Mouse (Mus musculus) liver, embryonic 14.5 days (tissue): ENCODE measurements at regions not wholly inside any gene's neighbourhood (a gene's known extent, or its start where the extent isn't known, plus 50 kb on each side); places are given as distances from the start of the nearest gene placed in this dataset.

ENCODE experiments used
- ATAC-seq: fragments of 200-750 bp; cut with Nextera tagmentation; 2 replicates; pipeline ENCODE4 v1.8.0; 2017; ENCODE audit warnings: moderate number of reproducible peaks, mild to moderate bottlenecking, moderate library complexity; ENCODE audit not compliant: insufficient read depth
- DNase-seq, 3 experiments: peaks; one replicate each; pipeline ENCODE4 v3.0.0-alpha.2; 2012 to 2013; ENCODE audit warnings: low read depth in 3 of 3, low spot score in 3 of 3
- H3K27ac ChIP-seq: fragments of 300-500 bp; sonication (generic); 2 replicates; pipeline ENCODE4 v1.5.1; 2014; ENCODE audit warnings: moderate library complexity, mild to moderate bottlenecking, control low read depth, inconsistent platforms
- H3K27me3 ChIP-seq: fragments of 300-500 bp; sonication (generic); 2 replicates; pipeline ENCODE4 v1.6.1; 2014; ENCODE audit warnings: mild to moderate bottlenecking, low read length, moderate library complexity; ENCODE audit not compliant: control insufficient read depth, insufficient read depth
- H3K36me3 ChIP-seq: fragments of 300-500 bp; sonication (generic); replicated peaks from 2 replicates; pipeline ENCODE4 v1.6.1; 2014; ENCODE audit warnings: low read depth; ENCODE audit not compliant: control insufficient read depth, insufficient read depth
- H3K4me1 ChIP-seq, 2 experiments: fragments of 200-500 bp in 1 of 2; fragments of 300-500 bp in 1 of 2; sonication (generic) in 1 of 2; replicated peaks; 2 replicates each; pipeline ENCODE4 v1.6.1; 2012 to 2014; ENCODE audit warnings: antibody characterized with exemption in 1 of 2, inconsistent platforms in 1 of 2, low read length in 1 of 2; ENCODE audit not compliant: control insufficient read depth in 2 of 2, insufficient read depth in 2 of 2
- H3K4me2 ChIP-seq: fragments of 300-500 bp; sonication (generic); 2 replicates; pipeline ENCODE4 v1.6.1; 2014; ENCODE audit warnings: low read depth, mild to moderate bottlenecking, control low read depth, moderate library complexity
- H3K4me3 ChIP-seq, 2 experiments: fragments of 200-500 bp in 1 of 2; fragments of 300-500 bp in 1 of 2; sonication (generic) in 1 of 2; 2 replicates each; pipeline ENCODE4 v1.5.1; 2012 to 2014; ENCODE audit warnings: low read depth in 2 of 2, low read length in 2 of 2, mild to moderate bottlenecking in 2 of 2, control low read depth in 1 of 2, inconsistent platforms in 1 of 2, moderate library complexity in 1 of 2; ENCODE audit not compliant: insufficient read depth in 1 of 2
- H3K9ac ChIP-seq: fragments of 300-500 bp; sonication (generic); replicated peaks from 2 replicates; pipeline ENCODE4 v1.6.1; 2014; ENCODE audit warnings: mild to moderate bottlenecking, control low read depth, moderate library complexity
- H3K9me3 ChIP-seq: fragments of 300-500 bp; sonication (generic); 2 replicates; pipeline ENCODE4 v1.6.1; 2016; ENCODE audit warnings: low read length, mixed read lengths; ENCODE audit not compliant: control insufficient read depth
- CTCF ChIP-seq: IDR thresholded peaks from 2 replicates; pipeline ENCODE4 v1.5.1; 2016; ENCODE audit warnings: antibody characterized with exemption, low read depth, control low read depth
- EP300 ChIP-seq: IDR thresholded peaks from 2 replicates; pipeline ENCODE4 v1.6.1; 2016; ENCODE audit warnings: antibody characterized with exemption, low read depth
- WGBS: fragments of 180-500 bp; shearing (Covaris S2); extraction: QIAGEN DNeasy Blood & Tissue Kit; methylation state at CpG from one replicate; pipeline ENCODE4 v1.1.7; 2014; ENCODE audit not compliant: insufficient replicate concordance; 5-methylcytosine and 5-hydroxymethylcytosine counted together

- Histone ChIP-seq H3K4me1 (no peaks in the 10 kb centered on the region), H3K27ac (no peak overlapping the region), H3K4me2 (no peak overlapping the region), H3K9me3 (no peaks in the 10 kb centered on the region), H3K9ac (no peak overlapping the region), H3K27me3 (no peaks in the 10 kb centered on the region), H3K4me3 (no peak overlapping the region), H3K36me3 (no peaks in the 10 kb centered on the region)
- DNase-seq (no peak), ATAC-seq (no peak)
- TF ChIP-seq EP300 (no peak), CTCF (no peak)
- 40% methylated on average over 2 of the region's 2 CpGs for WGBS
Observed at GRCm38 (mm10) chr10:92336949-92337348, 385.3 kb downstream of the Nedd1 start.

- Histone ChIP-seq H3K4me1 (no peaks in the 10 kb centered on the region), H3K9ac (no peak overlapping the region), H3K4me2 (no peak overlapping the region), H3K27me3 (no peaks in the 10 kb centered on the region), H3K9me3 (no peaks in the 10 kb centered on the region), H3K4me3 (no peak overlapping the region), H3K36me3 (no peaks in the 10 kb centered on the region), H3K27ac (no peak overlapping the region)
- 56% methylated on average over 5 of the region's 5 CpGs for WGBS
- ATAC-seq (no peak), DNase-seq (no peak)
- TF ChIP-seq EP300 (no peak), CTCF (no peak)
Observed at GRCm38 (mm10) chr10:92336138-92336537, 386.1 kb downstream of the Nedd1 start.

- Histone ChIP-seq H3K4me1 (no peaks in the 10 kb centered on the region), H3K9me3 (no peaks in the 10 kb centered on the region), H3K9ac (no peak overlapping the region), H3K27ac (no peak overlapping the region), H3K4me2 (no peak overlapping the region), H3K4me3 (no peak overlapping the region), H3K36me3 (no peaks in the 10 kb centered on the region), H3K27me3 (no peaks in the 10 kb centered on the region)
- ATAC-seq (no peak), DNase-seq (no peak)
- no peak for TF ChIP-seq CTCF
- TF ChIP-seq EP300: no peak
- 63% methylated on average over 5 of the region's 5 CpGs for WGBS
Observed at GRCm38 (mm10) chr10:92335141-92335540, 387.1 kb downstream of the Nedd1 start.

GRCm38 (mm10) chr10:92333869-92334268 lies 388.4 kb downstream of the Nedd1 start:
- Histone ChIP-seq H3K9ac (no peak overlapping the region), H3K4me2 (no peak overlapping the region), H3K4me1 (no peaks in the 10 kb centered on the region), H3K27me3 (no peaks in the 10 kb centered on the region), H3K9me3 (no peaks in the 10 kb centered on the region), H3K27ac (no peak overlapping the region), H3K4me3 (no peak overlapping the region), H3K36me3 (no peaks in the 10 kb centered on the region)
- TF ChIP-seq EP300 (no peak), CTCF (no peak)
- WGBS: 33% methylated on average over 6 of the region's 6 CpGs
- ATAC-seq (no peak), DNase-seq (no peak)

GRCm38 (mm10) chr10:92333042-92333774 lies 389.0 kb downstream of the Nedd1 start:
- WGBS: 33% methylated on average over 3 of the region's 3 CpGs
- ATAC-seq: no peak
- H3K9me3 ChIP-seq: no peaks in the 10 kb centered on the region

More at GRCm38 (mm10) chr10:92333042-92333774, 389.0 kb downstream of the Nedd1 start:
- Histone ChIP-seq H3K9ac (no peak overlapping the region), H3K4me3 (no peak overlapping the region), H3K27me3 (no peaks in the 10 kb centered on the region), H3K36me3 (no peaks in the 10 kb centered on the region), H3K27ac (no peak overlapping the region), H3K4me1 (no peaks in the 10 kb centered on the region), H3K4me2 (no peak overlapping the region)
- DNase-seq: no peak
- TF ChIP-seq CTCF (no peak), EP300 (no peak)
